Mouse (Mus musculus): Measurements from ENCODE around the gene Creg1.

Gene Creg1

GRCm38 (mm10) chr1:165789066-165789660 is 25.6 kb downstream of the Creg1 start:
- DNase-seq = no peak

GRCm38 (mm10) chr1:165789963-165790362 is 26.4 kb downstream of the Creg1 start:
- no peak for DNase-seq

GRCm38 (mm10) chr1:165790461-165791210 is 27.1 kb downstream of the Creg1 start:
- no peak for DNase-seq

GRCm38 (mm10) chr1:165791411-165791810 is 27.9 kb downstream of the Creg1 start:
- no peak for DNase-seq

- no peak for DNase-seq
Measured at GRCm38 (mm10) chr1:165801709-165802310, 38.3 kb downstream of the Creg1 start.

- DNase-seq = no peak
Measured at GRCm38 (mm10) chr1:165803107-165803506, 39.6 kb downstream of the Creg1 start.

- no peak for DNase-seq
Measured at GRCm38 (mm10) chr1:165804133-165804532, 40.6 kb downstream of the Creg1 start.

GRCm38 (mm10) chr1:165810633-165811032 is 47.1 kb downstream of the Creg1 start:
- DNase-seq = no peak

GRCm38 (mm10) chr1:165811170-165811569 is 47.6 kb downstream of the Creg1 start:
- DNase-seq = no peak

- no peak for DNase-seq
Measured at GRCm38 (mm10) chr1:165812775-165813174, 49.2 kb downstream of the Creg1 start.

- DNase-seq = peak; percentile 83
Measured at GRCm38 (mm10) chr1:165814116-165814515, 50.6 kb downstream of the Creg1 start.

GRCm38 (mm10) chr1:165814521-165815278 is 51.2 kb downstream of the Creg1 start:
- peak; percentile 69 for DNase-seq

GRCm38 (mm10) chr1:165816391-165816790 is 52.8 kb downstream of the Creg1 start:
- no peak for DNase-seq

- no peak for DNase-seq
Measured at GRCm38 (mm10) chr1:165817264-165817663, 53.7 kb downstream of the Creg1 start.

- peak; percentile 57 for DNase-seq
Measured at GRCm38 (mm10) chr1:165818145-165818860, 54.8 kb downstream of the Creg1 start.

- no peak for DNase-seq
Measured at GRCm38 (mm10) chr1:165819147-165819546, 55.6 kb downstream of the Creg1 start.

GRCm38 (mm10) chr1:165822031-165822430 is 58.5 kb downstream of the Creg1 start:
- DNase-seq = no peak
